Comparison of ENCODE assay signal across 9 mouse cellular contexts in the genomic region with DNA sequence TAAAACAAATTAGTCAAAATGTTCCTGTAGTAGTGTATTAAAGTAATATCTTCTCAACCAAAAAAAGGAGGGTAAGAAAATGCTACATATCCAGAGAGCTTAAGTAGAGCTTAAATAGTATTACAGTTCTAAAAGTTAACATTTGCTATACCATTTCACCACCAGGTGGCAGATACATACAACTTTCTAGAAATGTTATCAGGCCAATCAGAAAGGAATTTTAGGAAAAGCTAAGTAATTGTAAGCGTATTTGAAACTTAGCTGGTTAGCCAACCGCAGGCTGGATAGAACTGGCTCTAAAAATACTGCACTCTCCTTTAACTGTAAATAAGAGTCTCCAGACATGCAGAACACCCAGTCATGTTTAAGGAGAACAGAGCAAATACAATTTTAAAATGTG. TPM values are rescaled to one million over a fixed set of nuclear protein-coding genes. Genes with fewer than 3 reads are reported as not detected.
DNase-seq lines count a peak whose midpoint lies in the region; ATAC-seq and TF ChIP-seq lines count a peak whose summit lies in the region.
"Had no signal": no experiment of that assay in that cellular context is flagged by ENCODE, and none has a peak within 500 bp of the region (broad histone marks: within the 10 kb centered on the region; RNA-seq: fewer than 3 reads in every experiment).

No protein-coding gene starts in this region.

- H3K4me2 ChIP-seq in forebrain, postnatal 0 days (ENCODE audit: low read depth) = no peak overlapping the region
- H3K4me2 ChIP-seq in forebrain, embryonic 12.5 days = no peak overlapping the region
- no peak overlapping the region for H3K4me2 ChIP-seq in limb, embryonic 13.5 days (replicated peaks)
- H3K4me2 ChIP-seq in forebrain, embryonic 16.5 days (ENCODE audit: low read length) = no peak overlapping the region
- H3K4me2 ChIP-seq: neural tube, embryonic 12.5 days had no signal

- H3K4me3 ChIP-seq in forebrain, postnatal 0 days (ENCODE audit: low read depth, low read length) = no peak overlapping the region
- H3K4me3 ChIP-seq in forebrain, embryonic 12.5 days (replicated peaks) = no peak overlapping the region
- H3K4me3 ChIP-seq in limb, embryonic 13.5 days = no peak overlapping the region
- H3K4me3 ChIP-seq in limb, embryonic 10.5 days = no peak overlapping the region
- no peak overlapping the region for H3K4me3 ChIP-seq in forebrain, embryonic 16.5 days (replicated peaks; ENCODE audit: low read length)
- H3K4me3 ChIP-seq: neural tube, embryonic 12.5 days had no signal

- H3K9me3 ChIP-seq in forebrain, postnatal 0 days (ENCODE audit: low read length) = no peaks in the 10 kb centered on the region
- H3K9me3 ChIP-seq in forebrain, embryonic 12.5 days = no peaks in the 10 kb centered on the region
- H3K9me3 ChIP-seq in limb, embryonic 13.5 days = no peaks in the 10 kb centered on the region
- no peaks in the 10 kb centered on the region for H3K9me3 ChIP-seq in limb, embryonic 10.5 days (replicated peaks)
- H3K9me3 ChIP-seq in forebrain, embryonic 16.5 days (ENCODE audit: control insufficient read depth, low read length) = no peaks in the 10 kb centered on the region
- H3K9me3 ChIP-seq: neural tube, embryonic 12.5 days had no signal

- no peak overlapping the region for H3K27ac ChIP-seq in forebrain, postnatal 0 days (ENCODE audit: low read depth, low read length)
- H3K27ac ChIP-seq in forebrain, embryonic 12.5 days = no peak overlapping the region
- peak overlapping the region; percentile 39 for H3K27ac ChIP-seq in limb, embryonic 13.5 days
- no peak overlapping the region for H3K27ac ChIP-seq in limb, embryonic 10.5 days
- H3K27ac ChIP-seq in forebrain, embryonic 16.5 days (ENCODE audit: low read length) = no peak overlapping the region
- H3K27ac ChIP-seq: neural tube, embryonic 12.5 days had no signal

- WGBS in forebrain, postnatal 0 days = 3% methylated on average over 2 of the region's 2 CpGs
- WGBS in forebrain, embryonic 12.5 days = 24% methylated on average over 2 of the region's 2 CpGs
- 4% methylated on average over 2 of the region's 2 CpGs for WGBS in limb, embryonic 13.5 days
- WGBS in limb, embryonic 10.5 days = 31% methylated on average over 2 of the region's 2 CpGs
- 7% methylated on average over 2 of the region's 2 CpGs for WGBS in forebrain, embryonic 16.5 days

- H3K36me3 ChIP-seq in forebrain, postnatal 0 days (ENCODE audit: insufficient read depth) = no peaks in the 10 kb centered on the region
- H3K36me3 ChIP-seq in forebrain, embryonic 12.5 days (replicated peaks) = no peaks in the 10 kb centered on the region
- H3K36me3 ChIP-seq in limb, embryonic 13.5 days = no peaks in the 10 kb centered on the region
- no peaks in the 10 kb centered on the region for H3K36me3 ChIP-seq in limb, embryonic 10.5 days
- H3K36me3 ChIP-seq in forebrain, embryonic 16.5 days (ENCODE audit: control insufficient read depth, insufficient read depth) = no peaks in the 10 kb centered on the region
- H3K36me3 ChIP-seq: neural tube, embryonic 12.5 days had no signal

- peak; percentile 56; the same call in 1 of the 2 replicates for ATAC-seq in forebrain, postnatal 0 days
- ATAC-seq in forebrain, embryonic 12.5 days (ENCODE audit: low FRiP score) = no peak
- ATAC-seq in limb, embryonic 13.5 days (ENCODE audit: low FRiP score, low read depth) = no peak
- no peak for ATAC-seq in forebrain, embryonic 16.5 days

- peak; percentile 77 for TF ChIP-seq CTCF in forebrain, postnatal 0 days (IDR thresholded peaks at IDR 0.05; ENCODE audit: low read depth)

- H3K4me1 ChIP-seq in forebrain, postnatal 0 days (ENCODE audit: insufficient read depth) = no peaks in the 10 kb centered on the region
- no peaks in the 10 kb centered on the region; the same call in 1 of the 2 replicates for H3K4me1 ChIP-seq in forebrain, embryonic 12.5 days
- peaks cover 17% of the 10 kb centered on the region for H3K4me1 ChIP-seq in limb, embryonic 13.5 days
- H3K4me1 ChIP-seq in limb, embryonic 10.5 days = peaks cover 21% of the 10 kb centered on the region
- H3K4me1 ChIP-seq in forebrain, embryonic 16.5 days (replicated peaks; ENCODE audit: control insufficient read depth, insufficient read depth, low read length) = no peaks in the 10 kb centered on the region
- H3K4me1 ChIP-seq: neural tube, embryonic 12.5 days had no signal

- no peaks in the 10 kb centered on the region for H3K27me3 ChIP-seq in forebrain, postnatal 0 days (ENCODE audit: insufficient read depth, low read length)
- H3K27me3 ChIP-seq in forebrain, embryonic 12.5 days = no peaks in the 10 kb centered on the region
- H3K27me3 ChIP-seq in limb, embryonic 13.5 days = no peaks in the 10 kb centered on the region
- no peaks in the 10 kb centered on the region for H3K27me3 ChIP-seq in limb, embryonic 10.5 days (ENCODE audit: low read depth, poor library complexity, severe bottlenecking)
- H3K27me3 ChIP-seq in forebrain, embryonic 16.5 days (replicated peaks; ENCODE audit: control insufficient read depth, insufficient read depth, low read length) = no peaks in the 10 kb centered on the region
- H3K27me3 ChIP-seq: neural tube, embryonic 12.5 days had no signal

- peak; percentile 88 for DNase-seq in forebrain, postnatal 0 days
- DNase-seq in limb, embryonic 10.5 days (ENCODE audit: low spot score) = no peak
- DNase-seq in brain, adult 2 months (ENCODE audit: low read depth, low spot score) = peak; percentile 79
- peak; percentile 56 for DNase-seq in lung, postnatal 10 days
- DNase-seq in testis, postnatal 10 days (ENCODE audit: low spot score) = no peak

- H3K9ac ChIP-seq in forebrain, postnatal 0 days = no peak overlapping the region
- no peak overlapping the region for H3K9ac ChIP-seq in forebrain, embryonic 12.5 days
- H3K9ac ChIP-seq in limb, embryonic 13.5 days = no peak overlapping the region
- H3K9ac ChIP-seq in forebrain, embryonic 16.5 days (replicated peaks; ENCODE audit: low read depth, low read length) = no peak overlapping the region
- H3K9ac ChIP-seq: neural tube, embryonic 12.5 days had no signal

RNA-seq across cellular contexts. Expression of a gene that starts 22.9 kb away (rescaled TPM):
- total RNA-seq in forebrain, postnatal 0 days (2014; rRNA removed) = 177 and 237 TPM in 2 replicates
- polyA plus RNA-seq in forebrain, postnatal 0 days (2015; fragmentation: Nextera tagmentation; extraction: Ambion mirVana) = 36.2 and 50.4 TPM in 2 replicates
- 47.2 and 47.6 TPM in 2 replicates for polyA plus RNA-seq in forebrain, embryonic 12.5 days (2016; fragmentation: Nextera tagmentation; extraction: Ambion mirVana)
- 47.7 and 51.2 TPM in 2 replicates for polyA plus RNA-seq in limb, embryonic 13.5 days (2015; fragmentation: Nextera tagmentation; extraction: Ambion mirVana)
- 27.3 and 37.2 TPM in 2 replicates for polyA plus RNA-seq in limb, embryonic 10.5 days (2016; fragmentation: Nextera tagmentation; extraction: Ambion mirVana)
- 64.7 and 71.2 TPM in 2 replicates for polyA plus RNA-seq in forebrain, embryonic 16.5 days (2015; fragmentation: Nextera tagmentation; extraction: Ambion mirVana)

Comparison
In these comparisons a context has a peak if more than half of its experiments do, and no peak if none do; other contexts are left out.
1. DNase-seq: peak in forebrain, postnatal 0 days (single experiment), brain, adult 2 months (single experiment) and lung, postnatal 10 days (single experiment); none in limb, embryonic 10.5 days (single experiment) and testis, postnatal 10 days (single experiment).